Mouse (Mus musculus) embryonic fibroblast, embryonic 13.5 days (primary cell): Measurements from ENCODE around the gene Sbds. TPM values are rescaled to one million over a fixed set of nuclear protein-coding genes. Genes with fewer than 3 reads are reported as not detected.
"Not testable (repeated sequence)": the region's sequence is repeated elsewhere in the genome, so short reads cannot be mapped to it uniquely, and the experiment has no call there.

Experiments used
- H3K27ac ChIP-seq: 2 replicates; pipeline ENCODE4 v1.5.1; 2012; ENCODE audit warnings: low read length, control low read depth, inconsistent platforms; ENCODE audit not compliant: insufficient read depth
- H3K4me1 ChIP-seq: 2 replicates; pipeline ENCODE4 v1.6.1; 2011; ENCODE audit warnings: low read length; ENCODE audit not compliant: control insufficient read depth, insufficient read depth
- H3K4me3 ChIP-seq: 2 replicates; pipeline ENCODE4 v1.5.1; 2011; ENCODE audit warnings: mild to moderate bottlenecking, control low read depth, low read length; ENCODE audit not compliant: insufficient read depth
- CTCF ChIP-seq: IDR thresholded peaks from 2 replicates; pipeline ENCODE4 v1.5.1; 2011; ENCODE audit warnings: mild to moderate bottlenecking, control low read depth, low read length, moderate library complexity, borderline replicate concordance; ENCODE audit not compliant: insufficient read depth
- POLR2A ChIP-seq: IDR thresholded peaks from 2 replicates; pipeline ENCODE4 v1.6.1; 2011; ENCODE audit warnings: low read depth, mild to moderate bottlenecking, control low read depth, low read length, moderate library complexity
- polyA plus RNA-seq: library from polyadenylated mRNA; stranded (reverse); fragments of >200 nt; gene quantifications from 2 replicates; pipeline ENCODE4 v1.2.4, GENCODE M21; 2011; ENCODE audit warnings: low read depth; ENCODE audit not compliant: missing spikeins, insufficient read length

The Sbds gene
- polyA plus RNA-seq, 1 experiment, result 56.5 TPM

DNA sequence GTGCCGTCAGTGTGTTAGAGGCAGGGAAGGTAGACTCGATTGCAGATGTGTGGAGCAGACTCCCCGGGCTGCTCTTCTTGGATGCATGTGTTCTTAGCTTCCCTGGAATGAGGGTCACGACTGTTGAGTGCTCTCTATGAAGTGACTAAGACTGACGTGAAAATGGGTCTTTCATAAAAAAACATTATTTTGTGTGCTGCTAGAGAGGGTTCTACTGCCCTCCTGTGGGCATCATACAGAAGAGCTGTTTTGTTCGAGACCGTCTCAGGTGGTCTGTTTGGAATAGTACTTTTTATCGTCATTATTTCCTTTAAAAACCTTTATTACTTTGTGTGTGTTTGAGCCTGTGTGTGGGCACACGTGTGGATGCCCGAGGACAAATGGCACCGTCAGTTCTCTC is 8.1 kb upstream of the Sbds start:
- Histone ChIP-seq H3K27ac (no peak overlapping the region), H3K4me3 (no peak overlapping the region), H3K4me1 (no peaks in the 10 kb centered on the region; the same call in 1 of the 2 replicates)
- no peak for TF ChIP-seq POLR2A
- TF ChIP-seq CTCF, result no peak

- TF ChIP-seq CTCF (no peak), POLR2A (no peak)
- no peaks in the 10 kb centered on the region for H3K4me1 ChIP-seq
- peak overlapping the region; percentile 29; the same call in 1 of the 2 replicates for H3K27ac ChIP-seq
- H3K4me3 ChIP-seq, result peak overlapping the region; percentile 99
Measured at GRCm38 (mm10) chr5:130257303-130257702, 2.0 kb upstream of the Sbds start.

DNA sequence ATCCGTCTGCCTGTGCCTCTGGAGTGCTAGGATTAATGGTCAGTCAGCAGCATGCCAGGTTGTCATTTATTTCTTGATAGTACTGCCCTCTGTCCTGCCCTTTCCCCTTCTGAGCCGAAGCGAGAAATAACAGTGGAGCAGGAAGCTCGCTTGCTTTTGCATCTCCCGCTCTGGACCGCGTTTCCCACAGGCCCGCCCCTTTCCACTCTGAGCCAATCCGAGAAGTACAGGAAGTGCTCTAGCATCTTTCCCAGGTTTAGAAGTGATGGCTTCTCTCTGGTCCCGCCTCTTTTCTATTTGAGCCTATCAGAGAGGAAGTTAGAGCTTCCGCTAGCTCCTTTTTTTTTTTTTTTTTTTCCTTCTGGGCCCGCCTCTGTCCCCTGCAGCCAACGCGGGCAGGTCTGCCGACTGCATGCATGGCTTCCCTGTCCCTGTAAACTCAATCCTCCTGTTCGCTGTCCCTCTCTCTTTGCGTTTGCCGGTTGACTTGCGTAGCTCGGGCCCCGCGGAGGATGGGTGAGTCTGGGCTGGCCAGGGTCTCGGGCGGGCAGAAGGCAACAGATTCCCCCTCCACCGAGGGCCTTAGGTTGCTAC is 1.4 kb upstream of the Sbds start:
- TF ChIP-seq POLR2A, result peak; percentile 81
- TF ChIP-seq CTCF, result no peak
- H3K27ac ChIP-seq, result peak overlapping the region; percentile 29; the same call in 1 of the 2 replicates
- peak overlapping the region; percentile 99 for H3K4me3 ChIP-seq
- no peaks in the 10 kb centered on the region for H3K4me1 ChIP-seq

- peak overlapping the region; percentile 48 for H3K4me3 ChIP-seq
- H3K4me1 ChIP-seq, H3K27ac ChIP-seq: not testable (repeated sequence)
Measured at GRCm38 (mm10) chr5:130255799-130256525, 632 bp upstream of the Sbds start.

- Histone ChIP-seq H3K27ac (peak overlapping the region; percentile 37), H3K4me3 (peak overlapping the region; percentile 62), H3K4me1 (no peaks in the 10 kb centered on the region)
- no peak for TF ChIP-seq CTCF
- peak; percentile 34; the same call in 1 of the 2 replicates for TF ChIP-seq POLR2A
Measured at GRCm38 (mm10) chr5:130254164-130255016, 940 bp downstream of the Sbds start.

DNA sequence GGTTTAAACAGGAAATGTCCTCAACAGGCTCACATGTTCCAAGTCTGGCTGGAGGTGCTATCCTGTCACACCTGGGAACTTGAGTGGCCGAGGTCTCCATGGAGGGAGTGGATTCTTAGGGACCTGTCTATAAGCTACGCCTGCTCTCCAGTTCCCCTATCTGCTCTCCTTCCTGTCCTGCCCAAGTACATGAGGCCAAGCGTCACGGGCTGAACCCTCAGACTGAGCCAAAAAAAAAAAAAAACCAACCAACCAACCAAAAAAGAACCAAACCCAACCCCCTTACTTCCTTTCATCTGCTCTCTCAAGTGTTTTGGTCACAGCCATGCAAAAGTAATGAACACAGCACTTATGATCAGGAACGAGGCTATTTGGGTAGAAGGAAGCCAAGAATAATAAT is 7.5 kb downstream of the Sbds start:
- TF ChIP-seq POLR2A, result no peak
- no peak for TF ChIP-seq CTCF
- no peak overlapping the region for H3K27ac ChIP-seq
- no peak overlapping the region for H3K4me3 ChIP-seq
- H3K4me1 ChIP-seq, result no peaks in the 10 kb centered on the region

DNA sequence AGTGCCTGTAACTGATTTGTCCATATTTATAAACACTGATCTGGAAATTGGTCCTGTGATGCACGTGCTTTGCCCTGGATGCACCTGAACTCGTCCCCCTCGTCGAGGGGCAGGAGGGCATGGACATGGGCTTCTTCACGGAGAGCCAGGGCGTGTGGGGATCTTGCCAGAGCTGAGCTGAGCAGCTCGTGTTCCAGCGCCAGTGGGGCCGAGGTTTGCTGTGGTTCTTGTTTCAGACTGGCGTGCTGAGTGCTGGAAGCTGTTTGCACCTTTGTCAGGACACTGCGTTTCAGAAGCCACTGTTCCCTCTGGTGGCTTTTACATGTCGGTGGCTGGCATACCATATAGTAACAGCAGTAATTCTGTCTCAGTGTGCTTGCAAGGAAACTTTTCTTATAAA is 13.9 kb downstream of the Sbds start:
- H3K4me3 ChIP-seq, result no peak overlapping the region
- TF ChIP-seq POLR2A (no peak), CTCF (no peak)
- no peaks in the 10 kb centered on the region for H3K4me1 ChIP-seq
- no peak overlapping the region for H3K27ac ChIP-seq

- Histone ChIP-seq H3K4me3 (no peak overlapping the region), H3K27ac (no peak overlapping the region), H3K4me1 (no peaks in the 10 kb centered on the region)
- TF ChIP-seq CTCF, result no peak
- TF ChIP-seq POLR2A, result no peak
Measured at GRCm38 (mm10) chr5:130239856-130240255, 15.5 kb downstream of the Sbds start.

DNA sequence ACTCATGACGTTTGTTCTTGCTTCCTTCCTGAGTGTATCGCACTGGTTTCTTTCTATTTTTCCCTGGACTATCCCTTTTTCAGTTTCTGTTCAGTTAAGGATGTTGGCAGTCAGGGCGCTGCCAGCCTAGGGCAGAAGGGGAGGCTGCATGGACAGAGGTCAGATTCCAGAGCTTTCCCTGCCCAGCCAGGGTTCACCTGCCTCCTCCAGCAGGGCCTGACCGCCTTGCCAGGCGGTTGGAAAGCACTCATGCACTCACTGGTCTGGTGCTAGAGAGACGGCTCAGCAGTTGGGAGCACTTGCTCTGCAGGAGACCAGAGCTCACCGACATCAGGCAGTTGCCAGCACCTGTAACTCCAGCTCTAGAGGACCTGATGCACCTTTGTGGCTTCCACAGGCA is 16.1 kb downstream of the Sbds start:
- H3K4me3 ChIP-seq, result no peak overlapping the region
- TF ChIP-seq POLR2A (no peak), CTCF (no peak)

GRCm38 (mm10) chr5:130236302-130236701 is 19.0 kb downstream of the Sbds start:
- H3K4me1 ChIP-seq, result no peaks in the 10 kb centered on the region
- TF ChIP-seq POLR2A (no peak), CTCF (no peak)
- no peak overlapping the region for H3K4me3 ChIP-seq
- H3K27ac ChIP-seq, result no peak overlapping the region

More for the DNA sequence above, 16.1 kb downstream of the Sbds start:
- no peak overlapping the region for H3K27ac ChIP-seq
- H3K4me1 ChIP-seq, result no peaks in the 10 kb centered on the region
